Mouse (Mus musculus): Measurements from ENCODE around the gene Eif2ak1. TPM values are rescaled to one million over a fixed set of nuclear protein-coding genes. Genes with fewer than 3 reads are reported as not detected.
A peak's percentile ranks its signal among the peaks of the same experiment; 100 is the strongest.

Gene Eif2ak1
- polyA plus RNA-seq, 1 experiment from 2014 or later = 42.8 TPM

- no peaks in the 10 kb centered on the region for H3K36me3 ChIP-seq (ENCODE audit: control insufficient read depth, insufficient read depth, low read length)
- H3K27me3 ChIP-seq (ENCODE audit: control insufficient read depth, insufficient read depth, low read depth, low read length) = no peaks in the 10 kb centered on the region
- H3K9me3 ChIP-seq (replicated peaks; ENCODE audit: control insufficient read depth, low read length, poor library complexity, severe bottlenecking) = no peaks in the 10 kb centered on the region
- H3K9ac ChIP-seq (ENCODE audit: low read depth, low read length) = peak overlapping the region; percentile 83
- peak overlapping the region; percentile 75 for H3K4me3 ChIP-seq (ENCODE audit: low read depth, low read length)
- WGBS = under 1% methylated on average over 32 of the region's 32 CpGs
- H3K4me2 ChIP-seq (ENCODE audit: low read length) = peak overlapping the region; percentile 80
- peaks cover 12% of the 10 kb centered on the region for H3K4me1 ChIP-seq (ENCODE audit: control insufficient read depth, insufficient read depth, low read length)
- ATAC-seq = peak; percentile 76; the same call in 1 of the 2 replicates
- H3K27ac ChIP-seq (ENCODE audit: low read length) = peak overlapping the region; percentile 54
Observed at GRCm38 (mm10) chr5:143817931-143818311, 333 bp downstream of the Eif2ak1 start.

GRCm38 (mm10) chr5:143818461-143818860, 873 bp downstream of the Eif2ak1 start:
- H3K4me1 ChIP-seq (ENCODE audit: control insufficient read depth, insufficient read depth, low read length) = peaks cover 12% of the 10 kb centered on the region
- peak overlapping the region; percentile 75 for H3K4me3 ChIP-seq (ENCODE audit: low read depth, low read length)
- H3K27ac ChIP-seq (ENCODE audit: low read length) = no peak overlapping the region; the same call in 1 of the 2 replicates
- no peaks in the 10 kb centered on the region for H3K9me3 ChIP-seq (replicated peaks; ENCODE audit: control insufficient read depth, low read length, poor library complexity, severe bottlenecking)
- WGBS = 19% methylated on average over 10 of the region's 10 CpGs
- ATAC-seq = no peak
- peak overlapping the region; percentile 80 for H3K4me2 ChIP-seq (ENCODE audit: low read length)
- no peaks in the 10 kb centered on the region for H3K36me3 ChIP-seq (ENCODE audit: control insufficient read depth, insufficient read depth, low read length)
- H3K9ac ChIP-seq (ENCODE audit: low read depth, low read length) = peak overlapping the region; percentile 83
- H3K27me3 ChIP-seq (ENCODE audit: control insufficient read depth, insufficient read depth, low read depth, low read length) = no peaks in the 10 kb centered on the region

GRCm38 (mm10) chr5:143818949-143819348, 1.4 kb downstream of the Eif2ak1 start:
- no peaks in the 10 kb centered on the region for H3K36me3 ChIP-seq (ENCODE audit: control insufficient read depth, insufficient read depth, low read length)
- H3K9me3 ChIP-seq (replicated peaks; ENCODE audit: control insufficient read depth, low read length, poor library complexity, severe bottlenecking) = no peaks in the 10 kb centered on the region
- H3K9ac ChIP-seq (ENCODE audit: low read depth, low read length) = no peak overlapping the region
- ATAC-seq = no peak
- no peak overlapping the region for H3K4me3 ChIP-seq (ENCODE audit: low read depth, low read length)
- 88% methylated on average over 13 of the region's 13 CpGs for WGBS
- H3K4me2 ChIP-seq (ENCODE audit: low read length) = peak overlapping the region; percentile 80; the same call in 1 of the 2 replicates
- H3K4me1 ChIP-seq (ENCODE audit: control insufficient read depth, insufficient read depth, low read length) = peaks cover 12% of the 10 kb centered on the region
- H3K27ac ChIP-seq (ENCODE audit: low read length) = no peak overlapping the region
- no peaks in the 10 kb centered on the region for H3K27me3 ChIP-seq (ENCODE audit: control insufficient read depth, insufficient read depth, low read depth, low read length)

- Histone ChIP-seq H3K4me2 (ENCODE audit: low read length) (no peak overlapping the region), H3K27me3 (ENCODE audit: control insufficient read depth, insufficient read depth, low read depth, low read length) (no peaks in the 10 kb centered on the region), H3K4me1 (ENCODE audit: control insufficient read depth, insufficient read depth, low read length) (peaks cover 12% of the 10 kb centered on the region), H3K36me3 (ENCODE audit: control insufficient read depth, insufficient read depth, low read length) (no peaks in the 10 kb centered on the region), H3K27ac (ENCODE audit: low read length) (no peak overlapping the region), H3K9me3 (replicated peaks; ENCODE audit: control insufficient read depth, low read length, poor library complexity, severe bottlenecking) (no peaks in the 10 kb centered on the region), H3K4me3 (ENCODE audit: low read depth, low read length) (no peak overlapping the region), H3K9ac (ENCODE audit: low read depth, low read length) (no peak overlapping the region)
- ATAC-seq = no peak
- 89% methylated on average over 24 of the region's 24 CpGs for WGBS
Observed at GRCm38 (mm10) chr5:143819906-143820660, 2.5 kb downstream of the Eif2ak1 start.

- H3K27ac ChIP-seq (ENCODE audit: low read length) = no peak overlapping the region
- H3K36me3 ChIP-seq (ENCODE audit: control insufficient read depth, insufficient read depth, low read length) = no peaks in the 10 kb centered on the region
- H3K9ac ChIP-seq (ENCODE audit: low read depth, low read length) = no peak overlapping the region
- 93% methylated on average over 5 of the region's 5 CpGs for WGBS
- H3K4me1 ChIP-seq (ENCODE audit: control insufficient read depth, insufficient read depth, low read length) = peaks cover 12% of the 10 kb centered on the region
- no peak overlapping the region for H3K4me3 ChIP-seq (ENCODE audit: low read depth, low read length)
- ATAC-seq = no peak
- H3K9me3 ChIP-seq (replicated peaks; ENCODE audit: control insufficient read depth, low read length, poor library complexity, severe bottlenecking) = no peaks in the 10 kb centered on the region
- H3K27me3 ChIP-seq (ENCODE audit: control insufficient read depth, insufficient read depth, low read depth, low read length) = no peaks in the 10 kb centered on the region
- H3K4me2 ChIP-seq (ENCODE audit: low read length) = no peak overlapping the region
Observed at GRCm38 (mm10) chr5:143820820-143821219, 3.2 kb downstream of the Eif2ak1 start.

GRCm38 (mm10) chr5:143871547-143872169, 54.1 kb downstream of the Eif2ak1 start:
- peaks cover 19% of the 10 kb centered on the region for H3K36me3 ChIP-seq (ENCODE audit: control insufficient read depth, insufficient read depth, low read length)
- no peaks in the 10 kb centered on the region for H3K9me3 ChIP-seq (replicated peaks; ENCODE audit: control insufficient read depth, low read length, poor library complexity, severe bottlenecking)
- H3K4me2 ChIP-seq (ENCODE audit: low read length) = no peak overlapping the region
- H3K27ac ChIP-seq (ENCODE audit: low read length) = no peak overlapping the region
- WGBS = 91% methylated on average over 11 of the region's 11 CpGs
- H3K27me3 ChIP-seq (ENCODE audit: control insufficient read depth, insufficient read depth, low read depth, low read length) = no peaks in the 10 kb centered on the region
- no peak overlapping the region for H3K9ac ChIP-seq (ENCODE audit: low read depth, low read length)
- no peaks in the 10 kb centered on the region for H3K4me1 ChIP-seq (ENCODE audit: control insufficient read depth, insufficient read depth, low read length)
- ATAC-seq = no peak
- H3K4me3 ChIP-seq (ENCODE audit: low read depth, low read length) = no peak overlapping the region

- Histone ChIP-seq H3K36me3 (ENCODE audit: control insufficient read depth, insufficient read depth, low read length) (peaks cover 37% of the 10 kb centered on the region), H3K4me3 (ENCODE audit: low read depth, low read length) (no peak overlapping the region), H3K9ac (ENCODE audit: low read depth, low read length) (no peak overlapping the region), H3K27me3 (ENCODE audit: control insufficient read depth, insufficient read depth, low read depth, low read length) (no peaks in the 10 kb centered on the region), H3K9me3 (replicated peaks; ENCODE audit: control insufficient read depth, low read length, poor library complexity, severe bottlenecking) (no peaks in the 10 kb centered on the region), H3K4me1 (ENCODE audit: control insufficient read depth, insufficient read depth, low read length) (no peaks in the 10 kb centered on the region), H3K4me2 (ENCODE audit: low read length) (no peak overlapping the region), H3K27ac (ENCODE audit: low read length) (no peak overlapping the region)
- no peak for ATAC-seq
- WGBS = 71% methylated on average over 4 of the region's 4 CpGs
Observed at GRCm38 (mm10) chr5:143874571-143874970, 57.0 kb downstream of the Eif2ak1 start.

GRCm38 (mm10) chr5:143885274-143885673, 67.7 kb downstream of the Eif2ak1 start:
- Histone ChIP-seq H3K36me3 (ENCODE audit: control insufficient read depth, insufficient read depth, low read length) (peaks cover 53% of the 10 kb centered on the region), H3K27me3 (ENCODE audit: control insufficient read depth, insufficient read depth, low read depth, low read length) (no peaks in the 10 kb centered on the region), H3K4me2 (ENCODE audit: low read length) (no peak overlapping the region), H3K27ac (ENCODE audit: low read length) (no peak overlapping the region), H3K9me3 (replicated peaks; ENCODE audit: control insufficient read depth, low read length, poor library complexity, severe bottlenecking) (no peaks in the 10 kb centered on the region), H3K9ac (ENCODE audit: low read depth, low read length) (no peak overlapping the region), H3K4me3 (ENCODE audit: low read depth, low read length) (no peak overlapping the region), H3K4me1 (ENCODE audit: control insufficient read depth, insufficient read depth, low read length) (no peaks in the 10 kb centered on the region)
- ATAC-seq = no peak
- over 99% methylated on average over 3 of the region's 3 CpGs for WGBS

GRCm38 (mm10) chr5:143890741-143891140, 73.2 kb downstream of the Eif2ak1 start:
- Histone ChIP-seq H3K4me2 (ENCODE audit: low read length) (no peak overlapping the region), H3K4me1 (ENCODE audit: control insufficient read depth, insufficient read depth, low read length) (no peaks in the 10 kb centered on the region), H3K9ac (ENCODE audit: low read depth, low read length) (no peak overlapping the region), H3K4me3 (ENCODE audit: low read depth, low read length) (no peak overlapping the region), H3K27ac (ENCODE audit: low read length) (no peak overlapping the region), H3K36me3 (ENCODE audit: control insufficient read depth, insufficient read depth, low read length) (peaks cover 29% of the 10 kb centered on the region), H3K9me3 (replicated peaks; ENCODE audit: control insufficient read depth, low read length, poor library complexity, severe bottlenecking) (no peaks in the 10 kb centered on the region), H3K27me3 (ENCODE audit: control insufficient read depth, insufficient read depth, low read depth, low read length) (no peaks in the 10 kb centered on the region)
- no peak for ATAC-seq
- 93% methylated on average over 6 of the region's 6 CpGs for WGBS
